Mouse (Mus musculus) heart, postnatal 0 days (tissue): Measurements from ENCODE around the gene Olfr461. TPM values are rescaled to one million over a fixed set of nuclear protein-coding genes. Genes with fewer than 3 reads are reported as not detected.
"Not testable (repeated sequence)": the region's sequence is repeated elsewhere in the genome, so short reads cannot be mapped to it uniquely, and the experiment has no call there.

Experiments used
- ATAC-seq: fragments of 200-750 bp; cut with Nextera tagmentation; 2 replicates; pipeline ENCODE4 v1.8.0; 2017; ENCODE audit warnings: low read depth, moderate number of reproducible peaks, moderate library complexity; ENCODE audit not compliant: insufficient read depth
- DNase-seq: peaks from one replicate; pipeline ENCODE4 v3.0.0-alpha.2; 2016; ENCODE audit warnings: low spot score
- H3K27ac ChIP-seq: fragments of 300-500 bp; sonication (generic); 2 replicates; pipeline ENCODE4 v1.5.1; 2014; ENCODE audit warnings: low read depth, mild to moderate bottlenecking
- H3K27me3 ChIP-seq: fragments of 300-500 bp; sonication (generic); 2 replicates; pipeline ENCODE4 v1.6.1; 2014; ENCODE audit warnings: low read length, mixed read lengths; ENCODE audit not compliant: control insufficient read depth, insufficient read depth
- H3K36me3 ChIP-seq: fragments of 300-500 bp; sonication (generic); replicated peaks from 2 replicates; pipeline ENCODE4 v1.6.1; 2014; ENCODE audit warnings: low read length, mixed read lengths; ENCODE audit not compliant: control insufficient read depth, insufficient read depth
- H3K4me1 ChIP-seq: fragments of 300-500 bp; sonication (generic); 2 replicates; pipeline ENCODE4 v1.6.1; 2014; ENCODE audit warnings: antibody characterized with exemption; ENCODE audit not compliant: control insufficient read depth, insufficient read depth
- H3K4me2 ChIP-seq: fragments of 300-500 bp; sonication (generic); 2 replicates; pipeline ENCODE4 v1.6.1; 2014; ENCODE audit warnings: low read depth, mild to moderate bottlenecking, low read length, moderate library complexity
- H3K4me3 ChIP-seq: fragments of 300-500 bp; sonication (generic); 2 replicates; pipeline ENCODE4 v1.5.1; 2014; ENCODE audit warnings: low read depth, low read length
- H3K9ac ChIP-seq: fragments of 300-500 bp; sonication (generic); replicated peaks from 2 replicates; pipeline ENCODE4 v1.6.1; 2014; ENCODE audit warnings: low read depth, low read length, mixed read lengths
- H3K9me3 ChIP-seq: fragments of 300-500 bp; sonication (generic); replicated peaks from 2 replicates; pipeline ENCODE4 v1.6.1; 2016; ENCODE audit warnings: low read length; ENCODE audit not compliant: control insufficient read depth
- CTCF ChIP-seq: IDR thresholded peaks from 2 replicates; pipeline ENCODE4 v1.5.1; 2016; ENCODE audit warnings: antibody characterized with exemption, control low read depth, low read depth
- EP300 ChIP-seq: IDR thresholded peaks from 2 replicates; pipeline ENCODE4 v1.6.1; 2016; ENCODE audit warnings: antibody characterized with exemption, low read depth
- whole genome bisulfite sequencing: fragments of 180-500 bp; shearing (Covaris S2); extraction: QIAGEN DNeasy Blood & Tissue Kit; methylation state at CpG from one replicate; pipeline ENCODE4 v1.1.7; 2014; 5-methylcytosine and 5-hydroxymethylcytosine counted together
- polyA plus RNA-seq: library from polyadenylated mRNA; unstranded; fragments of >200 nt; fragmentation: Nextera tagmentation; extraction: Ambion mirVana; gene quantifications from 2 replicates; pipeline ENCODE4 v1.2.1, GENCODE M21; 2015
- total RNA-seq: library from RNA; depleted of rRNA; stranded (reverse); fragments of >200 nt; gene quantifications from 2 replicates; pipeline ENCODE4 v1.2.3, GENCODE M21; 2014; ENCODE audit warnings: low replicate concordance; rRNA removed

Gene Olfr461
- total RNA-seq = not detected in 2 replicates
- 0.08 TPM in 1 of 2 replicates, not detected in the other for polyA plus RNA-seq

DNA sequence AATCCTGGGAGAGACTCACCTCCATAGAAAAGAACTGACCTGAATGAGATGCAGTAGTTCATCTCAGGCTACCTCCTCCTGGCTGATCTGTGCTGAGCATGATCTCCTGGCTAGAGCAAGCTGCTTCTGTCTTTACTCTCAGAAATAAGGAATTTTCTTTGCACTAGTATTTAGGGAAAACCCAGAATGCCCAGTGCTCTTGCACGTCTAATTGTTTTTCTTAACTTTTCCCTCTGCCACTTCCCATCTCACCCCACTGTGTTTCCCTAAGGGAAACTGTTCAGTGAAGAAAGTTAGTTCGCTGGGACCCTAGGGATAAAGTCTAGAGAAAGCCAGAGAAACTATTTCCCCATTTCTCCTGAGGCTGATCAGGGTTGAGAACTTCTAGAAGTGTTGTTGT lies at the start of gene Olfr461:
Gene Olfr461, minus strand, starts transcription at position 101 of the 400 bp plus-strand sequence.
- no peaks in the 10 kb centered on the region for H3K27me3 ChIP-seq
- no peak within 1 kb of the TSS for H3K4me3 ChIP-seq
- no peak within 1 kb of the TSS for H3K4me2 ChIP-seq
- no peak within 1 kb of the TSS for H3K9ac ChIP-seq
- no peaks in the 10 kb centered on the region for H3K9me3 ChIP-seq
- WGBS = 74% methylated on average over 2 of the region's 2 CpGs
- ATAC-seq = no peak
- H3K4me1 ChIP-seq = no peaks in the 10 kb centered on the region
- no peak for DNase-seq
- no peaks in the 10 kb centered on the region for H3K36me3 ChIP-seq
- no peak within 1 kb of the TSS for H3K27ac ChIP-seq
- TF ChIP-seq EP300 (no peak), CTCF (no peak)

DNA sequence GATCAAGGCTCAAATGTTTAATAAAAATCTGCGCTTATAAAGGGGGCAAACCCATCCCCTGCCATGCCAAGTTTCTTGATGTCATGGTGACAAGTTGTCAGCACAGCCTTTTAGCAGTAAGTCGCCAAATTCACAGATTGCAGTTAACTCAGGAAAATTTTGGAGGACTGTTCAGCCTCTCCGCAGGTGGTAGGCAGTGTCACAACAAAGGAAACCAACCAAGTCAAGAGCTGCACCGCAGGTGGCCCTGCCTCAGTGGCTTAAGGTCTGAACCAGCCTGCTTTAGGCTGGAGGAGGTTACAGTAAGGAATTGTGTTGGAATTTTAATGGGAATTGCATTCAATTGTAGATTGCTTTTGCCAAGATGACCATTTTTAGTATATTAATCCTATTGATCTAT lies 43.7 kb upstream of the Olfr461 start:
- ATAC-seq, H3K36me3 ChIP-seq, H3K9me3 ChIP-seq, H3K4me2 ChIP-seq, H3K4me1 ChIP-seq, H3K4me3 ChIP-seq, H3K27me3 ChIP-seq, H3K9ac ChIP-seq, H3K27ac ChIP-seq, DNase-seq: not testable (repeated sequence)
- WGBS = 32% methylated on average over 4 of the region's 4 CpGs

- Histone ChIP-seq H3K4me1 (no peaks in the 10 kb centered on the region), H3K9me3 (no peaks in the 10 kb centered on the region), H3K27ac (no peak overlapping the region), H3K36me3 (no peaks in the 10 kb centered on the region), H3K9ac (no peak overlapping the region), H3K4me2 (no peak overlapping the region), H3K27me3 (no peaks in the 10 kb centered on the region), H3K4me3 (no peak overlapping the region)
- 60% methylated on average over 3 of the region's 3 CpGs for WGBS
- DNase-seq (no peak), ATAC-seq (no peak)
- no peak for TF ChIP-seq CTCF
- no peak for TF ChIP-seq EP300
These were observed 40.1 kb upstream of the Olfr461 start for GRCm38 (mm10) chr6:40594804-40595550.

DNA sequence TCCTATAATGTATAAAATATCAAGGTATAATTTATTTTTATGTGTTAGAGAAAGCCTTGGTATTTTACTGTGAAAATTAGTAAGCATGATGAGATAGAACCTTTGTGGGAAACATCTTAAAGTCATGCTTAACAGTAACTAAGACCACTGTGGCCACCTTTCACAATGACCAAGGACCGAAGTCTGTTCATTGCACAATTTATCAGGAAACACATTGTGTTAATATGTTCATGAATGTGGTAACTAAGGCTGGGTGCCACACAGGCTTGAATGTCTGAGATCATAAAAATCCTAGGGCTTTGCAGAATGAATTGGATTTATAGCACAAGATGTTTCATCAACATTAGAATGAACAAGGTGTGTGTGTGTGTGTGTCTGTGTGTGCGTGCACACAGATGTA lies 33.5 kb upstream of the Olfr461 start:
- Histone ChIP-seq H3K4me2 (no peak overlapping the region), H3K9ac (no peak overlapping the region), H3K36me3 (no peaks in the 10 kb centered on the region), H3K4me3 (no peak overlapping the region), H3K9me3 (no peaks in the 10 kb centered on the region), H3K4me1 (no peaks in the 10 kb centered on the region), H3K27me3 (no peaks in the 10 kb centered on the region), H3K27ac (no peak overlapping the region)
- no peak for ATAC-seq
- 72% methylated on average over 2 of the region's 2 CpGs for WGBS
- TF ChIP-seq EP300 (no peak), CTCF (no peak)
- DNase-seq = no peak

- Histone ChIP-seq H3K4me1 (no peaks in the 10 kb centered on the region), H3K4me3 (no peak within 1 kb of the TSS), H3K27ac (no peak within 1 kb of the TSS), H3K27me3 (no peaks in the 10 kb centered on the region), H3K4me2 (no peak within 1 kb of the TSS), H3K36me3 (no peaks in the 10 kb centered on the region), H3K9me3 (no peaks in the 10 kb centered on the region), H3K9ac (no peak within 1 kb of the TSS)
- ATAC-seq (no peak), DNase-seq (no peak)
- 50% methylated on average over 5 of the region's 5 CpGs for WGBS
- TF ChIP-seq CTCF = no peak
- TF ChIP-seq EP300 = no peak
These were observed 30.8 kb upstream of the Olfr461 start, which contains the start of gene Clec5a for GRCm38 (mm10) chr6:40585645-40586044. Gene Clec5a, minus strand, starts transcription at chr6:40585821.

GRCm38 (mm10) chr6:40584336-40584735 lies 29.5 kb upstream of the Olfr461 start:
- H3K9ac ChIP-seq = no peak overlapping the region
- H3K4me1 ChIP-seq = no peaks in the 10 kb centered on the region
- ATAC-seq (no peak), DNase-seq (no peak)
- H3K36me3 ChIP-seq = no peaks in the 10 kb centered on the region
- TF ChIP-seq CTCF (no peak), EP300 (no peak)
- H3K4me2 ChIP-seq = no peak overlapping the region
- no peak overlapping the region for H3K27ac ChIP-seq
- H3K27me3 ChIP-seq = no peaks in the 10 kb centered on the region
- WGBS = 76% methylated on average over 6 of the region's 6 CpGs
- no peak overlapping the region for H3K4me3 ChIP-seq
- no peaks in the 10 kb centered on the region for H3K9me3 ChIP-seq
